Mouse (Mus musculus) myocyte (in vitro differentiated cells): ENCODE measurements around the gene Gp1ba. TPM values are rescaled to one million over a fixed set of nuclear protein-coding genes. Genes with fewer than 3 reads are reported as not detected.
A peak's percentile ranks its signal among the peaks of the same experiment; 100 is the strongest.

Experiments used
- H3K27me3 ChIP-seq: one replicate; pipeline ENCODE4 v1.6.1; 2011; ENCODE audit not compliant: control insufficient read depth, insufficient read depth, insufficient read length
- H3K36me3 ChIP-seq: one replicate; pipeline ENCODE4 v1.6.1; 2011; ENCODE audit not compliant: control insufficient read depth, insufficient read depth
- H3K4me2 ChIP-seq: one replicate; pipeline ENCODE4 v1.6.1; 2011; ENCODE audit warnings: low read depth, control low read depth
- H3K4me3 ChIP-seq: one replicate; pipeline ENCODE4 v1.5.1; 2011; ENCODE audit warnings: mild to moderate bottlenecking, control low read depth, moderate library complexity
- H3K79me2 ChIP-seq: one replicate; pipeline ENCODE4 v1.6.1; 2011; ENCODE audit not compliant: control insufficient read depth, insufficient read depth
- H3ac ChIP-seq: one replicate; pipeline ENCODE4 v1.6.1; 2011; ENCODE audit not compliant: control insufficient read depth, insufficient read length
- CEBPB ChIP-seq: IDR thresholded peaks from 2 replicates; pipeline ENCODE4 v1.6.1; 2011; ENCODE audit warnings: mild to moderate bottlenecking, moderate library complexity; ENCODE audit not compliant: poor library complexity, insufficient read depth, severe bottlenecking
- E2F4 ChIP-seq: IDR thresholded peaks from one replicate; pipeline ENCODE4 v1.6.1; 2011; ENCODE audit warnings: mild to moderate bottlenecking, control low read depth, moderate library complexity; ENCODE audit not compliant: insufficient read depth
- MAX ChIP-seq: IDR thresholded peaks from one replicate; pipeline ENCODE4 v1.6.1; 2011; ENCODE audit warnings: low read depth, mild to moderate bottlenecking, control low read depth
- MYOD1 ChIP-seq, 3 experiments: IDR thresholded peaks; one replicate each; pipeline ENCODE4 v1.6.1; 2011; ENCODE audit warnings: control low read depth in 2 of 3, low read depth in 2 of 3, mild to moderate bottlenecking in 2 of 3, moderate library complexity in 1 of 3; ENCODE audit not compliant: insufficient read length in 2 of 3, control insufficient read depth in 1 of 3
- MYOG ChIP-seq, 3 experiments: IDR thresholded peaks; one replicate each; pipeline ENCODE4 v1.6.1; 2011; ENCODE audit warnings: control low read depth in 2 of 3, low read depth in 2 of 3, mild to moderate bottlenecking in 2 of 3; ENCODE audit not compliant: insufficient read length in 2 of 3, control insufficient read depth in 1 of 3, insufficient read depth in 1 of 3
- POLR2A ChIP-seq: IDR thresholded peaks from one replicate; pipeline ENCODE4 v1.6.1; 2011; ENCODE audit warnings: low read depth, mild to moderate bottlenecking, control low read depth, moderate library complexity; ENCODE audit not compliant: insufficient read length
- POLR2AphosphoS2 ChIP-seq: IDR thresholded peaks from one replicate; pipeline ENCODE4 v1.6.1; 2011; ENCODE audit warnings: low read depth, control low read depth; ENCODE audit not compliant: insufficient read length
- REST ChIP-seq: IDR thresholded peaks from one replicate; pipeline ENCODE4 v1.6.1; 2011; ENCODE audit warnings: mild to moderate bottlenecking, control low read depth, moderate library complexity; ENCODE audit not compliant: insufficient read depth, insufficient read length
- SRF ChIP-seq: IDR thresholded peaks from one replicate; pipeline ENCODE4 v1.6.1; 2011; ENCODE audit warnings: low read depth; ENCODE audit not compliant: control insufficient read depth, insufficient read length
- TCF12 ChIP-seq: IDR thresholded peaks from one replicate; pipeline ENCODE4 v1.6.1; 2011; ENCODE audit warnings: mild to moderate bottlenecking, control low read depth; ENCODE audit not compliant: poor library complexity, insufficient read depth, severe bottlenecking
- TCF3 ChIP-seq: IDR thresholded peaks from one replicate; pipeline ENCODE4 v1.6.1; 2011; ENCODE audit warnings: low read depth, control low read depth; ENCODE audit not compliant: insufficient read length
- USF1 ChIP-seq: IDR thresholded peaks from one replicate; pipeline ENCODE4 v1.6.1; 2011; ENCODE audit warnings: low read depth, mild to moderate bottlenecking, control low read depth, moderate library complexity
- polyA plus RNA-seq: library from polyadenylated mRNA; unstranded; fragments of >200 nt; fragmentation: generic; extraction: Trizol; gene quantifications from one replicate; pipeline ENCODE4 v1.2.1, GENCODE M21; 2012; ENCODE audit warnings: missing spikeins

The Gp1ba gene
- polyA plus RNA-seq, 1 experiment: 0.22 TPM

DNA sequence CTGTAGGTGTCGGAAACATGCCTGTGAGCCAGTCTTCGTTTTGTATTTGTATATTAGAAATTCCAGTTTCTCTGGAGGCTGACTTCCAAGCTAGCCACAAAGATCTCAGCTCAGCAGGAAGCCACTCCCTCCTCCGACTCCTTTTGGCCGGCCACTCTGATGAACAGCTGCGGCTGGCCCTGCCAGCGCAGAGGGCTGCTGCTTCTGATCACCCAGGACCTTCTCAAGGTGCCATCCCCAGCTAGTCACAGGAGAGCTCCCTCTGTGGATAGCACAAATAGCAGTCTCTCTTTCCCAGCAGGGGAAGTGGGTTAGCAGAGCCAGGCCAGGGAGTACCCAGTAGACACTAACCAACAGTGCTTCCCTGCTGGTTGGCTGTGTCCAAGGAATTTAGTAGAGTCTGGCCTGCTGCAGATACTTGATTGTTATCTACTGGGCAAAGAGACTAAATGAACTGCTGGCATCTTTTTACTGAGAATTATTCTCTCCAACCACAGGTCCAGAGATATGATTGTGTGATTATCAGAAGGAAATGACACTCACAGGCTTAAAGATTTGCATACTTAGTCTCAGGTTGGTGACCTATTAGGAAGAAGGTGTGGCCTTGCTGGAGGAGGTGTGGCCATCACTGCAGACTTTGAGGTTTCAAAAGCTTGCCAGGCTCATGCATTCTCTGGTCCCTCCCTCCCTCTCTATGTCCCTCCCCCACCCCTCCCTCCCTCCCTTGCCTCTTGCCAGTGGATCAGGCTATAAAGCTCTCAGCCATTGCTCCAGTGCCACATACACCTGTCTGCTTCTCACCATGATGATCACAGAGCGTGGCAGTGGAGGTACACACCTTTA is 16.7 kb upstream of the Gp1ba start:
- H3K36me3 ChIP-seq: no peaks in the 10 kb centered on the region
- H3ac ChIP-seq: no peak overlapping the region
- no peak overlapping the region for H3K4me3 ChIP-seq
- peak overlapping the region; percentile 62 for H3K4me2 ChIP-seq
- no peaks in the 10 kb centered on the region for H3K79me2 ChIP-seq
- TF ChIP-seq POLR2A (peak; percentile 27), POLR2AphosphoS2 (no peak), MAX (no peak), USF1 (no peak), CEBPB (no peak), TCF3 (no peak), MYOD1 (IDR thresholded peaks at IDR 0.05; ENCODE audit: control insufficient read depth in 1 of 3, insufficient read length in 2 of 3, low read depth in 2 of 3) (peak in 2 of 3 experiments; percentile 84 to 94), REST (no peak), E2F4 (no peak), SRF (no peak), MYOG (IDR thresholded peaks at IDR 0.05; ENCODE audit: control insufficient read depth in 1 of 3, insufficient read depth in 1 of 3, insufficient read length in 2 of 3, low read depth in 2 of 3) (peak; percentile 67 to 95 (median 94)), TCF12 (peak; percentile 18)
- no peaks in the 10 kb centered on the region for H3K27me3 ChIP-seq

DNA sequence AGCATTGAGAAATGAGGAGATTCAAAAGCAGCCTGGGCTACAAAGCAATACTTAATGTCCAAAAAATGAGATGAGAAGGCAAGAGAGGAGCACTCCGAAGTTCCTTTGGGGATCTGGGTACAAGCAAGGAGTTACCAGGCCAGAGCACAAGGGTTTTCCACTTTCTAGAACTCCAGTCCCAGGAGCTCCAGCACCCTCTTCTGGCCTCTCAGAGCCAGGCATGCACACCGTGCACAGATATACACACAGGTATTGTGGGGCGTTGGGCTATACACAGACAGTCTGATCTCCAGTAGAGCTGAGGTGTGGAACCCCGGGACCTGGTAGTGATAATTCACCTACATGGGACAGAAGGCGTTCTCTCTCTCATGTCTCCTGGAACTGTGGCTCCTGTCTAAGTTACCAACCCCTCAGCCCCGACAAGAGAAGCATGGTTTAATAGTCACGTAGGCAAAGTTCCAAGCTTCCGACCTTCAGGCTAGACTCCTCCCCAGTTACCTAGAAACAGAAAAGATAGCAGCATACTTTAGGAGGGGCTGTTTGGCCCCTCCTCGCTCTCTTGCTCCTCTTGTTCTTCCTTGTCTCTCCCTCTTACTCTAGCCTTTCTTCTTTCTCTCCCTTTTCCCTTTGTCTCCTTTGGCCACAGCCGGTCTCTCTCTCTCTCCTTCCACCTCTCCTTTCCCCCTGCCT is 15.7 kb upstream of the Gp1ba start:
- TF ChIP-seq MYOD1 (IDR thresholded peaks at IDR 0.05; ENCODE audit: control insufficient read depth in 1 of 3, insufficient read length in 2 of 3, low read depth in 2 of 3) (no peak), MAX (no peak), POLR2AphosphoS2 (no peak), USF1 (no peak), MYOG (IDR thresholded peaks at IDR 0.05; ENCODE audit: control insufficient read depth in 1 of 3, insufficient read depth in 1 of 3, insufficient read length in 2 of 3, low read depth in 2 of 3) (no peak), POLR2A (no peak), TCF12 (no peak), TCF3 (no peak), CEBPB (no peak), E2F4 (no peak), REST (no peak), SRF (no peak)
- Histone ChIP-seq H3ac (no peak overlapping the region), H3K27me3 (no peaks in the 10 kb centered on the region), H3K79me2 (no peaks in the 10 kb centered on the region), H3K4me3 (no peak overlapping the region), H3K36me3 (no peaks in the 10 kb centered on the region), H3K4me2 (no peak overlapping the region)

DNA sequence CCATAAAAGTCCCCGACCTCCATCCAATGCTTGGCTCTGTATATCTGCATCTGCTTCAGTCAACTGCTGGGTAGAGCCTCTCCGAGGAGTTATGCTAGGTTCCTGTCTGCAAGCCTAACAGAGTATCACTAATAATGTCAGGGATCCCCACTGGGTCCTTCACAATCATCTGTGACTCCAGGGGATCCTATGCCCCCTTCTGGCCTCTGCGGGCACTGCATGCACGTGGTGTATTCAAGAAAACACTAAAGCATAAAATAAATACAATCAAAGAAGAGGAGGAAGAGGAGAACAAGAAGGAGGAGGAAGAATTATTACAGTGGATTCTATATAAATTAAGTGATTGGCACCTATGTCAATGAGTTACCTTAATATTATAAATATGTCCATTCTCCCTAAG is 13.4 kb upstream of the Gp1ba start:
- H3K36me3 ChIP-seq: no peaks in the 10 kb centered on the region
- H3K4me2 ChIP-seq: no peak overlapping the region
- no peak overlapping the region for H3K4me3 ChIP-seq
- no peaks in the 10 kb centered on the region for H3K79me2 ChIP-seq
- no peaks in the 10 kb centered on the region for H3K27me3 ChIP-seq
- peak; percentile 26 for TF ChIP-seq USF1
- TF ChIP-seq SRF: no peak
- H3ac ChIP-seq: no peak overlapping the region

- H3K4me2 ChIP-seq: no peak overlapping the region
- H3K27me3 ChIP-seq: no peaks in the 10 kb centered on the region
- TF ChIP-seq POLR2A (no peak), SRF (no peak), CEBPB (no peak), POLR2AphosphoS2 (no peak), REST (no peak), MYOD1 (IDR thresholded peaks at IDR 0.05; ENCODE audit: control insufficient read depth in 1 of 3, insufficient read length in 2 of 3, low read depth in 2 of 3) (no peak), TCF3 (no peak), MAX (no peak), MYOG (IDR thresholded peaks at IDR 0.05; ENCODE audit: control insufficient read depth in 1 of 3, insufficient read depth in 1 of 3, insufficient read length in 2 of 3, low read depth in 2 of 3) (no peak), USF1 (no peak), TCF12 (no peak), E2F4 (no peak)
- no peaks in the 10 kb centered on the region for H3K79me2 ChIP-seq
- H3K4me3 ChIP-seq: no peak overlapping the region
- no peaks in the 10 kb centered on the region for H3K36me3 ChIP-seq
- no peak overlapping the region for H3ac ChIP-seq
These were observed 12.0 kb upstream of the Gp1ba start for GRCm38 (mm10) chr11:70626877-70627276.
